Mouse (Mus musculus) kidney, embryonic 15.5 days (tissue): Measurements from ENCODE around the gene Gm47959. TPM values are rescaled to one million over a fixed set of nuclear protein-coding genes. Genes with fewer than 3 reads are reported as not detected.
"Not testable (repeated sequence)": the region's sequence is repeated elsewhere in the genome, so short reads cannot be mapped to it uniquely, and the experiment has no call there.

ENCODE experiments used
- ATAC-seq: fragments of 200-750 bp; cut with Nextera tagmentation; replicated peaks from 2 replicates; pipeline ENCODE4 v1.8.0; 2017; ENCODE audit warnings: moderate TSS enrichment; ENCODE audit not compliant: low FRiP score
- H3K27ac ChIP-seq: fragments of 300-500 bp; sonication (generic); 2 replicates; pipeline ENCODE4 v1.5.1; 2015; ENCODE audit warnings: mild to moderate bottlenecking, inconsistent platforms
- H3K27me3 ChIP-seq: fragments of 300-500 bp; sonication (generic); 2 replicates; pipeline ENCODE4 v1.6.1; 2015; ENCODE audit warnings: inconsistent platforms
- H3K36me3 ChIP-seq: fragments of 300-500 bp; sonication (generic); 2 replicates; pipeline ENCODE4 v1.6.1; 2015; ENCODE audit warnings: inconsistent platforms
- H3K4me1 ChIP-seq: fragments of 300-500 bp; sonication (generic); 2 replicates; pipeline ENCODE4 v1.6.1; 2015; ENCODE audit warnings: inconsistent platforms
- H3K4me2 ChIP-seq: fragments of 300-500 bp; sonication (generic); 2 replicates; pipeline ENCODE4 v1.6.1; 2015; ENCODE audit warnings: moderate library complexity, mild to moderate bottlenecking, inconsistent platforms
- H3K4me3 ChIP-seq: fragments of 300-500 bp; sonication (generic); replicated peaks from 2 replicates; pipeline ENCODE4 v1.5.1; 2015; ENCODE audit warnings: mild to moderate bottlenecking, inconsistent platforms
- H3K9ac ChIP-seq: fragments of 300-500 bp; sonication (generic); 2 replicates; pipeline ENCODE4 v1.6.1; 2015; ENCODE audit warnings: mild to moderate bottlenecking, inconsistent platforms
- H3K9me3 ChIP-seq: fragments of 300-500 bp; sonication (generic); replicated peaks from 2 replicates; pipeline ENCODE4 v1.6.1; 2016; ENCODE audit warnings: inconsistent platforms
- WGBS: fragments of 180-500 bp; shearing (Covaris S2); methylation state at CpG from one replicate; pipeline ENCODE4 v1.1.7; 2015; ENCODE audit warnings: mixed read lengths; 5-methylcytosine and 5-hydroxymethylcytosine counted together
- polyA plus RNA-seq: library from polyadenylated mRNA; unstranded; fragments of >200 nt; fragmentation: Nextera tagmentation; extraction: Ambion mirVana; gene quantifications from 2 replicates; pipeline ENCODE4 v1.2.1, GENCODE M21; 2015

Gene Gm47959
- not detected in 2 replicates for polyA plus RNA-seq

DNA sequence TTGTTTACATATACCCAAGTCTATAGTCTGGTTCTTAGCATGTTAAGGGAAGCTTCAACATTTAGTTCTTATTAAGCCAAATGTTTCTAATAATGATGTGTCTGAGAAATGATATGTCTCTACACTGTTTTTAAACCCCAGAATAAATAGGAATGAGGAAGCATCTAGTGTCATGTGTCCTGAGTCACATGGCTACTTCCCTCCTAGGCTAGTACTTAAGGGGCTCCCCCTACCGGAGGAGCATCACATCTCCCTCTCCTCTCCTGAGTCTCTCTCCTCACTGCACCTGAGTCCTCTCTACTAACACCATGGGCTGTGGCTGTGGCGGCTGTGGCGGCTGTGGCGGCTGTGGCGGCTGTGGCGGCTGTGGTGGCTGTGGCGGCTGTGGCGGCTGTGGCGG is at the start of gene Gm47959:
TSS of gene Gm47959 (plus strand) at position 243 of the 400 bp plus-strand sequence.
- ATAC-seq, H3K27me3 ChIP-seq, H3K4me1 ChIP-seq, H3K27ac ChIP-seq, H3K9ac ChIP-seq, H3K4me2 ChIP-seq, H3K9me3 ChIP-seq, H3K36me3 ChIP-seq, H3K4me3 ChIP-seq: not testable (repeated sequence)
- WGBS, result 98% methylated on average over 9 of the region's 9 CpGs

DNA sequence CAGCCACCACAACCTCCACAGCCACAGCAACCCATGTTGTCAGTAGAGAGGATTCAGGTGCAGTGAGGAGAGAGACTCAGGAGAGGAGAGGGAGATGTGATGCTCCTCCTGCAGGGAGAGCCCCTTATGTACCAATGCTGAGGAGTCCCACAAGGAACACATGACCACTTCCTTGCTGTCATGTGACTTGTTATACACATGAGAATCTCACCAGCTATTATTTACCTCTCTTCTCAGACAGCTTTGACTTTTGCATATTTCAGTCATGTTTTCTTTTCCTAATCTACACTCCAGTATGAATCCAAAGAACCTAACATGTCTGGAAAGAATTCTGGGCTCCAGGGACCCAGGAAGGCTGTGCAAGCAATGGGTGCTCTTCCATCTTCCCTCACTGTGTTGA is 44.4 kb upstream of the Gm47959 start, which contains the start of gene Gm7544:
TSS of gene Gm7544 (minus strand) at position 101 of the 400 bp plus-strand sequence.
- H3K4me1 ChIP-seq, H3K36me3 ChIP-seq, H3K27ac ChIP-seq, ATAC-seq, H3K4me2 ChIP-seq, H3K27me3 ChIP-seq, H3K9me3 ChIP-seq, H3K9ac ChIP-seq, H3K4me3 ChIP-seq: not testable (repeated sequence)

DNA sequence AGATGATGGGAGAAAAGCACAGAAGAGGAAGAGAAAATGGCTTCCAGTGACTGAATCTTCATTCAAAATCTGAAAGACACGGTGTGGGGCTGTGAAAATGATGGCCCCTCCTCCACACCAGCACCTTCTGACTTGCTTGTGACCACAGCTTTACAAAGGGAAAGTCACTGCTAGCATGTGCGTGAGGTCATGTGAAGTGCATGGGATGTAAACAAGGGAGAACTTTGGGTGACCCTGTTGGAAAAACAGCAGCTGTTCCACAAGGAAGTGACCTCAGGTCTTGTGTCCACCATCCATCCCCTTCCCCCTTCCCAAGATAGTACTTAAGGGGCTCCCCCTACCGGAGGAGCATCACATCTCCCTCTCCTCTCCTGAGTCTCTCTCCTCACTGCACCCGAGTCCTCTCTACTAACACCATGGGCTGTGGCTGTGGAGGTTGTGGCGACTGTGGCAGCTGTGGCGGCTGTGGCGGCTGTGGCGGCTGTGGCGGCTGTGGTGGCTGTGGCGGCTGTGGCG is 40.4 kb upstream of the Gm47959 start, which contains the start of gene Gm47955:
TSS of gene Gm47955 (plus strand) at position 417 of the 516 bp plus-strand sequence.
- 85% methylated on average over 11 of the region's 11 CpGs for WGBS

DNA sequence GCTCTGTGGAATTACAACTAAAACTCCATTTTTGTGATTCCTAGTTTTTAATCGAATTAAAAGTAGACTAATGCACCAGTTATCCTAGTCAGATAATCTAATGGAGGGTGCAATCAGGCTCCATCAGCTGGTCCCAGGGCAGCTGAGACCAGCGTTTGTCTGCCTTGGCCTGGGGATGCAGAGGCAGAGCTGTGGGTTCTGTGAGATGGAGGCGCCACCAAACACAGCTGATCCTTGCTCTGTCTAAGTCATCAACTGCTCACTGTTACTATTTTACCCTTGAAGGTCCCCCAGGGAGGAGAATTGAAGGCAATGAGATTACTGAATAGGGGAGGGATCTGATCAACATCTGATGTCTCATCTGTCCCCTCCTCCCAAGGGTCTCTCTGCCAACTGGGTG is 33.9 kb upstream of the Gm47959 start:
- no peak overlapping the region for H3K4me2 ChIP-seq
- 70% methylated on average over 3 of the region's 3 CpGs for WGBS
- H3K27ac ChIP-seq, result no peak overlapping the region
- H3K4me3 ChIP-seq, result no peak overlapping the region
- no peaks in the 10 kb centered on the region for H3K9me3 ChIP-seq
- ATAC-seq, result no peak
- H3K4me1 ChIP-seq, result no peaks in the 10 kb centered on the region
- H3K27me3 ChIP-seq, result no peaks in the 10 kb centered on the region
- H3K36me3 ChIP-seq, result no peaks in the 10 kb centered on the region
- no peak overlapping the region for H3K9ac ChIP-seq

More for the DNA sequence above, 40.4 kb upstream of the Gm47959 start, which contains the start of gene Gm47955:
- Histone ChIP-seq H3K27me3 (no peaks in the 10 kb centered on the region), H3K9me3 (no peaks in the 10 kb centered on the region), H3K27ac (no peak within 1 kb of the TSS), H3K4me1 (no peaks in the 10 kb centered on the region), H3K9ac (no peak within 1 kb of the TSS), H3K4me2 (no peak within 1 kb of the TSS), H3K36me3 (no peaks in the 10 kb centered on the region), H3K4me3 (no peak within 1 kb of the TSS)
- no peak for ATAC-seq

DNA sequence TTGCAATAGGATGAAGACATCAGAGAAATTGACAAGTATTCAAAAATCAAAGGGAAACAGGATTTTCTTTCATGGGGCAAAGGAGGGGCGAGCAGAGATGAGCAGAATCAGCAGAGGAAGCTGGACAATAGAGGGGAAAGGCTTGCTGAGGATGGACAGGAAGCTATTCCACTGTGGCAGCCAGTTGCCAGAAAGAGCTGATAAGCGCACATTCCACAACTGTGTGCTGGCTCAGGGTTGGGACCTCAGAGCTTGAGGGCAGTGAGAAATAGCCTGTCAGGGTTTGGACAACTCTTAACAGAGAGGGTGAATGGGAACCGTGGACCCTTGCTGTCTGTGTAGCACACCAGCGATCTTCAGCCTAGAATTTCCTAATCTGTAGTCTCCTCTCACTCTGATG is 28.3 kb upstream of the Gm47959 start:
- peak overlapping the region; percentile 54 for H3K27ac ChIP-seq
- 53% methylated on average over 4 of the region's 4 CpGs for WGBS
- no peak for ATAC-seq

DNA sequence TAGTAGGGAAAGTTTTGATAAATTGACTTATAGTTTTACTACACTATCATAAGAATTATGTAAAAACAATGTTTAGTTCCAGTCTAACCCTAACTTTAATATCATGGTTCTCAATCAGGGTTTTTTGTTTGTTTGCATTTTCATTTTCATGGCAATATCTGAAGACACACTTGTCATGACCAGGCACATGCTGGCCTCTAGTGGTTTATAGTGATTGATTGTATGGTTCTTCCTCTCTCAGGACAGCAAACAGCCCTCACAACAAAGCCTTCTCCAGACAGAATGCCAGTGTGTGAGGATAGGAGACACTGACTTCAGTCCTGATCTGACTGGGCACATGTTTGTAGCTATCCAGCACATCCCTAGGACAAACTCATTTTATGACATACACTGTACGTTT is 27.1 kb upstream of the Gm47959 start:
- ATAC-seq, result no peak
- no peak overlapping the region for H3K4me3 ChIP-seq
- H3K27ac ChIP-seq, result peak overlapping the region; percentile 37; the same call in 1 of the 2 replicates
- no peaks in the 10 kb centered on the region for H3K4me1 ChIP-seq
- no peak overlapping the region for H3K9ac ChIP-seq
- no peaks in the 10 kb centered on the region for H3K27me3 ChIP-seq
- 85% methylated on average over 1 of the region's 1 CpGs for WGBS
- no peak overlapping the region for H3K4me2 ChIP-seq
- H3K9me3 ChIP-seq, result no peaks in the 10 kb centered on the region
- H3K36me3 ChIP-seq, result no peaks in the 10 kb centered on the region

More for the DNA sequence above, 28.3 kb upstream of the Gm47959 start:
- no peak overlapping the region for H3K4me3 ChIP-seq
- H3K27me3 ChIP-seq, result no peaks in the 10 kb centered on the region
- no peaks in the 10 kb centered on the region for H3K9me3 ChIP-seq
- H3K4me1 ChIP-seq, result no peaks in the 10 kb centered on the region
- H3K4me2 ChIP-seq, result no peak overlapping the region
- no peaks in the 10 kb centered on the region for H3K36me3 ChIP-seq
- H3K9ac ChIP-seq, result no peak overlapping the region

DNA sequence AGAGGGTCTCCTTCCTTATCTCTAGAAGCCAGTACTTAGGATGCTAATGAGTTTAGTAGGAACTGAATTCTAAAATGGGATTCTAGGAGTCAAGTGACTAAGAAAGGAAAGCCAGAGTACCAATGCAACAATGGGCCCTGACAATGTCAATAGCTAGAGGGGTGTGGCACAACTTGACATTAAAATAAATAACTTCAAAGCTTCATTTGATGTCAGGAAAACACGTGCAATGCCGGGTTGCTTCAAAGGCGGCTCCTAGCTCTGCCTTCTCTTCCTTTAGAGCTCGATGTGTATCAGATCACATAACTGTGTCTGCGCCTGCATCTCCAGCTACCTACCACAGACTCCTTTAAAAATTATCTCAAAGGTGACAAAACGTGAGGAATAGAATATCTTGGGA is 26.4 kb upstream of the Gm47959 start:
- Histone ChIP-seq H3K4me2 (no peak overlapping the region), H3K27me3 (no peaks in the 10 kb centered on the region), H3K4me3 (no peak overlapping the region), H3K9ac (no peak overlapping the region), H3K9me3 (no peaks in the 10 kb centered on the region), H3K27ac (0 out of 2 replicates have a peak overlapping the region, but pooled peaks have one; percentile 15), H3K36me3 (no peaks in the 10 kb centered on the region), H3K4me1 (no peaks in the 10 kb centered on the region)
- WGBS, result 63% methylated on average over 6 of the region's 6 CpGs
- no peak for ATAC-seq

DNA sequence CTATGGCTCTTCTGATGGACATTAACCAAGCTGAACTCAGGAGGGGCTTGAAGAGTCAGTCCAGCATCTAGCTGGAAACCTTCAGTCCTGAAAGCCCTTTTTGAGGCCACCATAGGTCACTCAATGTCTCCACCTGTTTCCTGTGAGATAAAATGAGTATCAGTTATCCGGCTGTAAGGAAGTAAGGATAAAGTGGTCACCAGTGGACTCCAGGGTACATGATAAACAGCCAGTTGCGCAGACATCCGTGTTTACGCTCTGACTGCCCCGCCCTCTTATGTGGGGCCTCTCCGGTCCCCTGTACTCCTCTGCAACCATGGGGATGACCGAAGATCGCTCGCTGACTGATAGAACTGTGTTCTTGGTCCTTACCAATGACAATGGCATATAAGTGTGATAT is 26.0 kb upstream of the Gm47959 start:
- H3K4me1 ChIP-seq, result no peaks in the 10 kb centered on the region
- 0 out of 2 replicates have a peak overlapping the region, but pooled peaks have one; percentile 15 for H3K27ac ChIP-seq
- no peak overlapping the region for H3K4me2 ChIP-seq
- H3K9ac ChIP-seq, result no peak overlapping the region
- peak; percentile 60 for ATAC-seq
- WGBS, result 80% methylated on average over 9 of the region's 9 CpGs
- no peaks in the 10 kb centered on the region for H3K27me3 ChIP-seq
- H3K9me3 ChIP-seq, result no peaks in the 10 kb centered on the region
- no peak overlapping the region for H3K4me3 ChIP-seq
- H3K36me3 ChIP-seq, result no peaks in the 10 kb centered on the region

DNA sequence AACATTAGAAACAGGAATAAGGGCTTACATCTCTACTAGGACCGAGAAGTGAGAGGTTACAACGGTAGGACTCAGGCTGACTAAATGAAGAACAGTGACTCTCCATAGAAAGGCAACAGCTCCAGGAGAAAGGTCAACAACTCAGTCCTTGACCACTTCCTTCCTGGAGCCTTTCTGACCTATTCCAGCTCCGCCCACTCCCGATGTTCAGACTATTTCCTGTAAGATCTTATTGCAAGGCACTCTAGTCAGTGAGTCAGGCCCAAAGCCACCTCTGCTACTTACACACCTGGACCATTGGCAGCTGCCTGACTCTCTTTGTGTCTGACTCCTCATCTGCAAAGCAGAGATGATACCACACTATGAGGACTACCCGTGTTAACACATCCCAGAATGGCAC is 24.6 kb upstream of the Gm47959 start:
- H3K36me3 ChIP-seq, result no peaks in the 10 kb centered on the region
- WGBS, result 71% methylated on average over 5 of the region's 5 CpGs
- ATAC-seq, result no peak

DNA sequence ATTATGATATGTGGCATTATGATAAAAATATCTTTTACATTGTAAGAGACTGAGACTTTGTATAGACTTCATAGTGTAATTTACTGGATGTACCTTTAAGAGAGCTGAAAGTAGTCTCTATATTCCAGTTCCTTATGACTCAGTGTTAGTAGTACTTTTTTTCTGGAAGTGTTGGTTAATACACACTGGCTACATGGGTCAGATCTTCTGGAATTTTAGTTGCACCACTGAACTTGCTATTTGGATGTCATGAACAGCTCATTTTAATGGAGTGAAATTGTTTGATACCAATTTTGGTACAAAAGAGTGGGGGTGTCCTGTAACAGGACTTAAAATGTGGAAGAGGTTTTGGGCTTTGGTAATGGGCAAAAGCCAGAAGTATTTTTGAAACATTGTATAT is 22.5 kb upstream of the Gm47959 start:
- H3K27me3 ChIP-seq, result no peaks in the 10 kb centered on the region
- no peaks in the 10 kb centered on the region for H3K9me3 ChIP-seq
- H3K4me2 ChIP-seq, result no peak overlapping the region
- H3K27ac ChIP-seq, result no peak overlapping the region
- H3K4me1 ChIP-seq, result no peaks in the 10 kb centered on the region
- H3K9ac ChIP-seq, result no peak overlapping the region
- H3K4me3 ChIP-seq, result no peak overlapping the region
- no peaks in the 10 kb centered on the region for H3K36me3 ChIP-seq
- no peak for ATAC-seq

More for the DNA sequence above, 24.6 kb upstream of the Gm47959 start:
- no peak overlapping the region for H3K27ac ChIP-seq
- no peak overlapping the region for H3K4me3 ChIP-seq
- no peak overlapping the region for H3K9ac ChIP-seq
- H3K9me3 ChIP-seq, result no peaks in the 10 kb centered on the region
- H3K27me3 ChIP-seq, result no peaks in the 10 kb centered on the region
- no peaks in the 10 kb centered on the region for H3K4me1 ChIP-seq
- H3K4me2 ChIP-seq, result no peak overlapping the region

DNA sequence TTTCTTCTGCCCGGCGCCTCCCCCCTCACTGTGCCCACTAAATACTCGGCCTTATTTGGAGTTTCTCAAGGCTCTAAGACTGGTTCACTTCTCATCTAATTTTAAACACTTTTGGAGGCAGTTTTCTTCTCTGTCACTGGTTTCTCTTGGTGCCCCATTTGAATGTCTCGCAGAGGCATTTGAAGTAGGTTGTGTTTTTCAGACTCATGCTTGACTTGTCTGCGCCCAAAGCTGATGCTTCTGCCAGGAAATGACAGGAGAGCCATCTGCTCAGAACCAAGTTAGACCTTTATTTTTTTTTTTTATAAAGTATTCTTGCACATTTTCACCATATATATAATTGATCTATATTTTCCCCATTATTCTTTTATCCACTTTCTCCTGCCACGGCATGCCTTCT is 13.6 kb upstream of the Gm47959 start:
- Histone ChIP-seq H3K27ac (no peak overlapping the region), H3K36me3 (no peaks in the 10 kb centered on the region), H3K4me3 (no peak overlapping the region), H3K27me3 (no peaks in the 10 kb centered on the region), H3K4me2 (no peak overlapping the region), H3K9me3 (no peaks in the 10 kb centered on the region; the same call in 1 of the 2 replicates), H3K9ac (no peak overlapping the region), H3K4me1 (no peaks in the 10 kb centered on the region)
- 89% methylated on average over 6 of the region's 6 CpGs for WGBS
- no peak for ATAC-seq

DNA sequence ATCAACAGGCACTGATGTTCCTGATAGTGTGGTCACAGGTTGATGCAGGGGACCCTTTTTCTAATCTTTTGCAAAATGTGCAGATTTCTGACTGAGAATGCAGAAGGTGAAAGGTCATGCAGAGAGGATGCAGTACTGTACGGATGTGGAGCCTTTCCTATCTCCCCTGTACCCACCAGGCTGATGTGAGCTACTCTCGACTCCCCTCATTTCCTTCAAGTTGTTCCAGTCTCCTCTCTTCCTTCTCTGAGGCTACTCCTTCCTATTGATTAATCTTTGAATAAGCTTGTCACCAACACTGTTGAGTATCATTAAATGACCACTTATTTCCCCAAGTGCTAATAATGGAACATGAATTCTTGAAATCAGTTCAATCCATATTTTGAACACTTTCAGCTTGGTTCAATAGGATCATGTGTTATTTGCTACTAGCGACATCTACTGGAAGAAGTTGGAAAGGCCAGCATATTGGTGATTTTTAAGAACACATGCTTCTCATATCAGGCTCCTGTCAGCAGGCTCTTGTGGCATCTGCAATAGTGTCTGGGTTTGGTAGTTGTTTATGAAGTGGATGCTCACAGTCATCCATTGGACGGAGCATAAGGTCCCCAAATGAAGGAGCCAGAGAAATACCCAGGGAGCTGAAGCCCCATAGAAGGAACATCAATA is 12.7 kb upstream of the Gm47959 start:
- H3K9ac ChIP-seq, result no peak overlapping the region
- no peak overlapping the region for H3K4me3 ChIP-seq
- H3K4me2 ChIP-seq, result no peak overlapping the region
- no peaks in the 10 kb centered on the region for H3K4me1 ChIP-seq
- no peak overlapping the region for H3K27ac ChIP-seq
- H3K27me3 ChIP-seq, result no peaks in the 10 kb centered on the region
- 36% methylated on average over 4 of the region's 4 CpGs for WGBS
- no peaks in the 10 kb centered on the region for H3K36me3 ChIP-seq
- ATAC-seq, result no peak
- no peaks in the 10 kb centered on the region; the same call in 1 of the 2 replicates for H3K9me3 ChIP-seq
